Mouse (Mus musculus) embryonic facial prominence, embryonic 14.5 days (tissue): ENCODE measurements at regions not wholly inside any gene's neighbourhood (a gene's known extent, or its start where the extent isn't known, plus 50 kb on each side); places are given as distances from the start of the nearest gene placed in this dataset.

Experiments
- ATAC-seq: fragments of 200-750 bp; cut with Nextera tagmentation; 2 replicates; pipeline ENCODE4 v1.8.0; 2017; ENCODE audit warnings: low read depth, moderate number of reproducible peaks, moderate TSS enrichment
- DNase-seq: peaks from one replicate; pipeline ENCODE4 v3.0.0-alpha.2; 2015; ENCODE audit warnings: low spot score
- H3K27ac ChIP-seq: fragments of 300-500 bp; sonication (generic); replicated peaks from 2 replicates; pipeline ENCODE4 v1.5.1; 2014; ENCODE audit warnings: low read depth, mild to moderate bottlenecking, low read length, moderate library complexity
- H3K27me3 ChIP-seq: fragments of 300-500 bp; sonication (generic); replicated peaks from 2 replicates; pipeline ENCODE4 v1.6.1; 2014; ENCODE audit warnings: low read length; ENCODE audit not compliant: control insufficient read depth, insufficient read depth
- H3K36me3 ChIP-seq: fragments of 300-500 bp; sonication (generic); 2 replicates; pipeline ENCODE4 v1.6.1; 2014; ENCODE audit warnings: low read length, mixed read lengths; ENCODE audit not compliant: control insufficient read depth, insufficient read depth
- H3K4me1 ChIP-seq: fragments of 300-500 bp; sonication (generic); 2 replicates; pipeline ENCODE4 v1.6.1; 2014; ENCODE audit warnings: antibody characterized with exemption, low read length; ENCODE audit not compliant: control insufficient read depth, insufficient read depth
- H3K4me2 ChIP-seq: fragments of 300-500 bp; sonication (generic); 2 replicates; pipeline ENCODE4 v1.6.1; 2014; ENCODE audit warnings: low read depth, mild to moderate bottlenecking, low read length, moderate library complexity, mixed read lengths
- H3K4me3 ChIP-seq: fragments of 300-500 bp; sonication (generic); 2 replicates; pipeline ENCODE4 v1.5.1; 2014; ENCODE audit warnings: low read depth, mild to moderate bottlenecking, low read length
- H3K9ac ChIP-seq: fragments of 300-500 bp; sonication (generic); 2 replicates; pipeline ENCODE4 v1.6.1; 2014; ENCODE audit warnings: low read depth, mild to moderate bottlenecking, low read length, moderate library complexity, mixed read lengths
- H3K9me3 ChIP-seq: fragments of 300-500 bp; sonication (generic); 2 replicates; pipeline ENCODE4 v1.6.1; 2016; ENCODE audit warnings: low read length; ENCODE audit not compliant: control insufficient read depth
- WGBS: fragments of 180-500 bp; shearing (Covaris S2); extraction: QIAGEN DNeasy Blood & Tissue Kit; methylation state at CpG from one replicate; pipeline ENCODE4 v1.1.7; 2014; 5-methylcytosine and 5-hydroxymethylcytosine counted together

DNA sequence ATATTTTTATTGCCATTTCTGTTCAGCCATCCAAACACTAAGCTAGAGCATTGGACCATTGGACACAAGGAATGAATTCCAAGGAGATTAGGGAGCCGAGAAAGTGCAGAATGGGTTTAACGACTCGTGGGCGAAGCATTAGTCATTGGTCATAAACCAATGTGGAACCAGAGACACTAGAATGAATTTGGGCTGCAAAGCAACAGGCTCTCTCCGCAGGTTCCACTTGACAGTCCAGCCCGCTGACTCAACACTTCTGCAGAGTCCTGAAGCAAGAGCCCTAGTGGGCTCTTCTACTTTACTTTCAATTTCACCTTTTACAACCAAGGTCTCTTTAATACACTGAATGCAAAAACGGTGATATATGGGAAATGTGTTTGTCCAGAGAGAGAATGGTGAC, 388.0 kb downstream of the Atp23 start:
- H3K36me3 ChIP-seq: no peaks in the 10 kb centered on the region
- H3K27ac ChIP-seq: no peak overlapping the region
- H3K4me3 ChIP-seq: no peak overlapping the region
- H3K9me3 ChIP-seq: 0 out of 2 replicates have a peak, but pooled peaks cover 10% of the 10 kb centered on the region
- H3K27me3 ChIP-seq: no peaks in the 10 kb centered on the region
- 86% methylated on average over 7 of the region's 7 CpGs for WGBS
- no peaks in the 10 kb centered on the region for H3K4me1 ChIP-seq
- ATAC-seq: no peak
- DNase-seq: no peak
- H3K4me2 ChIP-seq: no peak overlapping the region
- H3K9ac ChIP-seq: no peak overlapping the region

DNA sequence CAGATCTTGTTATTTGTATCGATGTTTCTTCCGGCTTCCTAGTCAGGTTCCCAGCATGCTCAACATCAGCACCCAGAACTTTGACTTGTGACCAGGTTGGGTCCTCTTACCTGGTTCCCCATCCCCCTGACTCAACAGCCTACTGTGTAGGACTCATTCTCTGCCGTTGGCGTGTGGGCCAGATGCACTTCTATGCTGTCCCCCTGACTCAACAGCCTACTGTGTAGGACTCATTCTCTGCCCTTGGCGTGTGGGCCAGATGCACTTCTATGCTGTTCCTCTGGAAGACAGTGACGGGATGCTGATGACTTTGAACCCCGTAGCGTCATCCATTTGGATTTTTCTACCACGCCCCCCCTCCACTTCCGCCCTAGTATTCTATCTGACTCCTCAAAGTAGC, 389.6 kb downstream of the Atp23 start:
- Histone ChIP-seq H3K4me1 (no peaks in the 10 kb centered on the region), H3K27ac (no peak overlapping the region), H3K27me3 (no peaks in the 10 kb centered on the region), H3K36me3 (no peaks in the 10 kb centered on the region), H3K4me3 (no peak overlapping the region), H3K9ac (no peak overlapping the region), H3K9me3 (no peaks in the 10 kb centered on the region), H3K4me2 (no peak overlapping the region)
- DNase-seq: no peak
- 95% methylated on average over 10 of the region's 10 CpGs for WGBS
- no peak for ATAC-seq

DNA sequence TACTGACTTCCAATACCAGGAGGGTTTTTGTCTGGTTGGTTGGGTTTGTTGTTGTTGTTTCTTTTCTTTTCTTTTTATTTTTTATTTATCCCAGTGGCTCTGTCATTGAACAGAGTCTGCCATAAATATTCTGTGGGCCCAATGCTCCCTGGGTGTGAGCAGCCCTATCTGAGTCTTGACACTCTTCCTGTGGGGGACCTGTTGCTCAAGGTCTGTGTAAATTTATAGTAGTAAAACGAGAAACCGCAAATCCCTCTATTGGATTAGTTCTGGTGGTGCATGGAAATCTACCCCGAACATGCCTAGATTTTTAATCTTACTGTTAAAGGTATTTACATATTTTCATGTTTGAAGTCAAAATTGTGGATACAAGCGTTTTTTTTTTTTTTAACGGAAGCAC, 395.2 kb downstream of the Atp23 start:
- Histone ChIP-seq H3K4me3 (no peak overlapping the region), H3K4me2 (no peak overlapping the region), H3K27ac (no peak overlapping the region), H3K9ac (no peak overlapping the region), H3K4me1 (no peaks in the 10 kb centered on the region), H3K9me3 (no peaks in the 10 kb centered on the region), H3K27me3 (no peaks in the 10 kb centered on the region), H3K36me3 (no peaks in the 10 kb centered on the region)
- ATAC-seq (no peak), DNase-seq (no peak)
- WGBS: 78% methylated on average over 5 of the region's 5 CpGs

DNA sequence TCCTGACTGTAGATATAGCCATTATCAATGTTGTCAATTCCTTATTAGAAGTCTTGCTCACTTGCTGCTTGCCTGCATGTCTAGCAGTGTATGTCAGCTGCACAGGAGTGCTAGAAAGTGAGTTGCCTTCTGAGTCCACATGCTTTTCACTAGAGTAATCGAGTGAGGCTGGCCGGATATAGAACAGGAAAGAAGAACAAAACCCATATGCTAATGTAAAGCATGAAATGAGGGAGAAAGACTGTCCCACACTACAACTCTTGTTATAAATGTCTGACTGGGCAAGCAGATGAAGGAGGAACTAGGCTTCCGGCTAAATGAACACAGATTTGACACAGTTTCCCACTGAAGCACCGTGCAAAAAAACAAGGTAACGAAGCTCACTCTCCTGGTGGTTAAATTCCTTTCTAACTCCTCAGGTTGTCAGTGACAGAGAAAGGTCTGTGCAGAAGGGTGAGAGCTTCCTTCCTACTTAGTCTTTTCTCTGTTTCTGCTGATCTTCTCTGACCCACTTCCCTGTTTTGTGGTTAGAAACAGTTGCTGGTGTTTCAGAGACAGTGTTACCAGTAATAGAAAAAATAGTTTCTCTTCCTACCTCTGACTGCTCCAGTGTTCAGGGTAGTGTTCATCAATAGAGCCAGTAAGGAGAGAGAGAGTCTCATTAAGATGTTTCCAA, 399.0 kb downstream of the Atp23 start:
- Histone ChIP-seq H3K36me3 (no peaks in the 10 kb centered on the region), H3K4me2 (no peak overlapping the region), H3K27me3 (no peaks in the 10 kb centered on the region), H3K9me3 (no peaks in the 10 kb centered on the region), H3K4me1 (no peaks in the 10 kb centered on the region), H3K27ac (no peak overlapping the region), H3K9ac (no peak overlapping the region), H3K4me3 (no peak overlapping the region)
- no peak for ATAC-seq
- 37% methylated on average over 5 of the region's 5 CpGs for WGBS
- DNase-seq: no peak

DNA sequence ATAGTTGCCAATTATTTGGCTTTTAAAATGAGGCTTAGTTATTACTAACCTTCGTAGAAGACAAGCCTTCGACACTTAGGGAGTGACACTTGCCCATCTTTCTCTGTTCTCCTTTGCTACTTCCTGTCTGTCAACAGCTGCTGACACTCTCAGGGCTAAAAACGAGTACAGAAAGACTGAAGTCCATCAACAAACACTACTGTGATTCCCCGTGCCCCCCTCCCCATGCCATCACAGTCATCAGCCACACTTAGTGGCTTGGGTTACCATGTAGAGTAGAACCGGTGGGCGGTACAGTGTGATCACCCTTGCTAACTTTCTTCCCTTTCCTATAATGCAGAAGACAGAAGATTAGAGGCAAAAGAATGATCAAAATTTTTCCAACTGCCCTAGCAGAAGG, 402.4 kb downstream of the Atp23 start:
- Histone ChIP-seq H3K9me3 (no peaks in the 10 kb centered on the region), H3K4me1 (no peaks in the 10 kb centered on the region), H3K9ac (no peak overlapping the region), H3K27ac (no peak overlapping the region), H3K27me3 (no peaks in the 10 kb centered on the region), H3K4me2 (no peak overlapping the region), H3K4me3 (no peak overlapping the region), H3K36me3 (no peaks in the 10 kb centered on the region)
- 77% methylated on average over 6 of the region's 6 CpGs for WGBS
- ATAC-seq (no peak), DNase-seq (no peak)

DNA sequence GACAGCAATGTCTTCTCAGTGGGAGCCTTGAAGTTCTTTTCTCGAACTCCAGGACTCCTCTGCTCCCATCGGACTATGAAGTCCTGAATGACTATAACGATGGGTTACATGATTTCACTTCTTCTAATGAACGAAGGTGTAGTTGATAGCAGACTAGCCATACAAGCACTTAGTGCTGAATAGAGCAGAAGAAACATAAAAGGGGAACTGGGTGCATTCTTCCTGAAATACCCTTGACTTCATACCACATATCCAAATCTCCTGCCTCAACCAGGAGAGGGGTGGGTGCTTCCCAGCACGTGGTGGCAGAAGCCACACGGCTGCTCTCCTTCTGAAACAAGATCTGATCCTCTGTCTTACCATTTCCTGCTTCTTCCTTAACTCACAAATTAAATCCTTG, 407.4 kb downstream of the Atp23 start:
- Histone ChIP-seq H3K27me3 (no peaks in the 10 kb centered on the region), H3K4me1 (no peaks in the 10 kb centered on the region), H3K27ac (no peak overlapping the region), H3K9me3 (no peaks in the 10 kb centered on the region), H3K9ac (no peak overlapping the region), H3K36me3 (no peaks in the 10 kb centered on the region), H3K4me3 (no peak overlapping the region), H3K4me2 (no peak overlapping the region)
- ATAC-seq (no peak), DNase-seq (no peak)
- 77% methylated on average over 6 of the region's 6 CpGs for WGBS

DNA sequence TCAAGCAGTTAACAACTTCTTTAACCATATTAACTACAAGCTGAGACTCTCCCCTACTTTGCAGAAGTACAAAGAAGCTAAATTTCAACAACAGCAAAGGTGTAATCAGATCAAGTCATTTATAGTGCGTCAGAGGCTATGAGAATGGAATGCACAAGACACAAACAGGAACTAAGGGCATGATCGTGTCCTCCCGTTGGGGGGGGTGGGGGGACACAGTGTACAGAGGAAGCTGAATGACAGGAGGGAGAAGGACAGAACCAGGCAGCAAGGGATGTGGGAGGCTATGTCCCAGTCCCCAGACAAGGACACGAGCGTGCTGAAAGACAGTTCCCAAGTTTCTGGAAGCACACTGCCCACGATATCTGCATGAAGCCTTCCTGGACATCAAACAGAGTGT, 408.9 kb downstream of the Atp23 start:
- ATAC-seq (no peak), DNase-seq (no peak)
- H3K27me3 ChIP-seq: no peaks in the 10 kb centered on the region
- no peak overlapping the region for H3K9ac ChIP-seq
- H3K27ac ChIP-seq: no peak overlapping the region
- no peak overlapping the region for H3K4me3 ChIP-seq
- WGBS: 67% methylated on average over 6 of the region's 6 CpGs
- no peak overlapping the region for H3K4me2 ChIP-seq
- no peaks in the 10 kb centered on the region for H3K36me3 ChIP-seq
- no peaks in the 10 kb centered on the region for H3K4me1 ChIP-seq
- no peaks in the 10 kb centered on the region for H3K9me3 ChIP-seq

DNA sequence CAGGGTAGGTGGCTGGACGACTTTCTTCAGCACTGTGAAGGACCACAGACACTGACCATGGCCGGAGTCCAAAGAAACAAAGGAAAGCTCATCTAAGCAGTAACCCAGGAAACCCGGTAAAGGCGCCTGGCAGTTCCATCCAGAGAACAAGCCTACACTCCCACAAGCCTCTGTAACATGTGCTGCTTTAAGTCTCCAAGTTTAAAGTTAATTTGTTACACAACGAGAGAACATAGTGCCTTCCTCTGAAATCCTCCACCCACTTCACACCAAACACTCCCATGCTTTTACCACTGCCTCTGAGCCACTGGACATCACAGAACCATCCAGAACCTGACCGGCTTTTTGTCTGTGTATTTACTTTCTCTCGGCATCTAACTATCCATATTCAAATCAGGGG, 416.0 kb downstream of the Atp23 start:
- no peak overlapping the region for H3K27ac ChIP-seq
- no peak for ATAC-seq
- DNase-seq: no peak
- no peaks in the 10 kb centered on the region for H3K4me1 ChIP-seq
- no peaks in the 10 kb centered on the region for H3K9me3 ChIP-seq
- no peak overlapping the region for H3K9ac ChIP-seq
- WGBS: 90% methylated on average over 7 of the region's 7 CpGs
- no peak overlapping the region for H3K4me2 ChIP-seq
- H3K4me3 ChIP-seq: no peak overlapping the region
- no peaks in the 10 kb centered on the region; the same call in 1 of the 2 replicates for H3K27me3 ChIP-seq
- H3K36me3 ChIP-seq: no peaks in the 10 kb centered on the region

DNA sequence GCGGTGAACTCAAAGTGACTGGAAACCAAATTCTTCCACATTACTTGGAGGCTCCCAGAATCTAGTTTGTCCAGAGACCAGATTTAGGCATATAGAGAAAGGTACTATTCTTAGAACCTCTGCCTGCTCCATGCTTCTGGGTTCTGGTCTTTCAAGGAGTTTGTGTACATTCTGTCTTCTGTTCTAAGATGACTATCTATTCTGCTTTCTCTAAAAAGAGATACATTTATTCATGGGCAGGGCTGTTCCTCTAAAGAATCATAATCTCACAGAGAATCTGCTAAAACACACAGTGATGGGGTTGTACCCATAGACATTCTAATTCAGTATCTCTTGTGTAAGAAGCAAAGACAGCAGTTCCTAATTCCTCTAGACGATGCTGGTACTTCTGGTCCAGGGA, 417.7 kb downstream of the Atp23 start:
- no peak for DNase-seq
- no peak overlapping the region for H3K9ac ChIP-seq
- WGBS: 86% methylated on average over 2 of the region's 2 CpGs

More for the DNA sequence above, 417.7 kb downstream of the Atp23 start:
- H3K4me3 ChIP-seq: no peak overlapping the region
- H3K4me1 ChIP-seq: no peaks in the 10 kb centered on the region
- H3K4me2 ChIP-seq: no peak overlapping the region
- no peaks in the 10 kb centered on the region for H3K9me3 ChIP-seq
- H3K27ac ChIP-seq: no peak overlapping the region
- no peaks in the 10 kb centered on the region; the same call in 1 of the 2 replicates for H3K27me3 ChIP-seq
- ATAC-seq: no peak
- H3K36me3 ChIP-seq: no peaks in the 10 kb centered on the region
